Mouse (Mus musculus): ENCODE measurements around the gene Cldn7. TPM values are rescaled to one million over a fixed set of nuclear protein-coding genes. Genes with fewer than 3 reads are reported as not detected.

Cldn7 gene
- total RNA-seq, 2 experiments from 2014 or later, result 0.38 TPM; not detected in 1

- DNase-seq, result no peak
These were observed 8.4 kb upstream of the Cldn7 start for GRCm38 (mm10) chr11:69956218-69956617.

- DNase-seq, result no peak
These were observed 4.0 kb upstream of the Cldn7 start for GRCm38 (mm10) chr11:69960616-69961015.

- DNase-seq, result no peak
These were observed 2.7 kb upstream of the Cldn7 start for GRCm38 (mm10) chr11:69961841-69962240.

DNA sequence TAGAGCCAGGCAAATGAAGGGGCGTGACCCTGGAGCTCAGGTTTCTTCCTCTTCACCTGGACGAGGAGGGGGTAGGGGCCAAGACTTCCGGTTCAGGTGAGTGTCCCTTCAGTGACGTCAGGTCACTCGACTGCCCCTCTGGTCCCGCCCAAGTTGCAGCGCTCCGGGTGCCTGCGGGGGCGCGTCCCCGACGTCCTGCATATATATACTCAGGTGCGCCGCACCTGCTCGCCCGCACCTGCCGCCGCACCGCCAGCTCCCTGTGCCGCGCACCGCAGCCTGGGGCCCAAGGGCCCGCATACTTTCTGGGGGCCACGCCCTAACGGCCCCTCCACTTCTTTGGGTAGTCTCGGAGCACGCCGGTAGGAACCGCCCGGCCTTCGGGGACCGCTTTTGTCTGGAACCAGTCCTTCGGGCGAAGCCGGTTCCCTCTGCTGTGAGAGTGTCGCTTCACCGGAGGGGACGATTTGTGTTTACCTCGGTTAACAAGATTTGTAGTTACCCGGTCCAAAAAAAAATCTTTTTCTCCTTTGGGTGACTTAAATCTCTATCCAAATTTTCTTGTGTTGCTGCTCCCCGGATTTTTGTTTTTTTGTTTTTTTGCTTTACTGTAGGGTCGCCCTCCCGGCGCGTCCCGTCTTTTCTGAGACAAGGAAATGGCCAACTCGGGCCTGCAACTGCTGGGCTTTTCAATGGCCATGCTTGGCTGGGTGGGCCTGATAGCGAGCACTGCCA, 859 bp downstream of the Cldn7 start:
- no peak for DNase-seq

- peak; percentile 42 for DNase-seq
These were observed 1.7 kb downstream of the Cldn7 start for GRCm38 (mm10) chr11:69966006-69966859.

DNA sequence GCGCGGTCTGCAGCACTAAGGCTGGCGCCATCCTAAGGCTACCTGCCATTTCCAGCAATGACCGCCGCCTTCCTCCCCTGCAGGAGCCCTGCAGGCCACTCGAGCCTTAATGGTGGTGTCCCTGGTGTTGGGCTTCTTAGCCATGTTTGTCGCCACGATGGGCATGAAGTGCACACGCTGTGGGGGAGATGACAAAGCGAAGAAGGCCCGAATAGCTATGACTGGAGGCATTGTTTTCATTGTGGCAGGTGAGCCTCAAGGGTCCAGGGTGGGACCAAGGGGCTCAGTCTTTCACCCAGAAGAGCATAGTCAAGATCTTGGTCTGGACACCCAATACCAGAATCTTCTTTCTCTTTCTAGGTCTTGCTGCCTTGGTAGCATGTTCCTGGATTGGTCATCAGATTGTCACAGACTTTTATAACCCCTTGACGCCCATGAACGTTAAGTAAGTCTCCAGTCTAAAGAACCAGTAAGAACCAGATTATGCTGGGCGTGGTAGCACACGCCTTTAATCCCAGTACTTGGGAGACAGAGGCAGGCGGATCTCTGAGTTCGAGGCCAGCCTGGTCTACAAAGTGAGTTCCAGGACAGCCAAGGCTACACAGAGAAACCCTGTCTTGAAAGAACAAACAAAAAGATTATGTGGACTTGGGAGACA, 2.4 kb downstream of the Cldn7 start:
- DNase-seq, result no peak

GRCm38 (mm10) chr11:69968793-69969192, 4.2 kb downstream of the Cldn7 start:
- no peak for DNase-seq

GRCm38 (mm10) chr11:69970222-69970621, 5.6 kb downstream of the Cldn7 start:
- DNase-seq, result no peak

DNA sequence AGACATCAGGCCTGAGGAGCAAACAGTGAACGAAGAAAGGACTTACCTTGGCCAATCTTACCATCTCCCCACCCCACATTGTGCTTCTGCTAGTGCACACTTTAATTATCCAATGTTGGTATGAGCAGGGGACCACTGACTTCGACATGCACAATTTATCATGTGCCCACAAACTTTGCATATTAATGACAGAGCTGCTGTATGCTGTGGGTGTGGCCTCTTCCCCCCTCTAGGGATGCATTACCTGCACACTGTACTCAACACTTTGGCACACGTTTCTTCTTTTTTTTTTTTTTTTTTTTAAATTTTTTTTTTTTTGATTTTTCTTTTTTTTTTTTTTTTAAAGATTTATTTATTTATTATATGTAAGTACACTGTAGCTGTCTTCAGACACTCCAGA, 6.2 kb downstream of the Cldn7 start:
- DNase-seq, result no peak

DNA sequence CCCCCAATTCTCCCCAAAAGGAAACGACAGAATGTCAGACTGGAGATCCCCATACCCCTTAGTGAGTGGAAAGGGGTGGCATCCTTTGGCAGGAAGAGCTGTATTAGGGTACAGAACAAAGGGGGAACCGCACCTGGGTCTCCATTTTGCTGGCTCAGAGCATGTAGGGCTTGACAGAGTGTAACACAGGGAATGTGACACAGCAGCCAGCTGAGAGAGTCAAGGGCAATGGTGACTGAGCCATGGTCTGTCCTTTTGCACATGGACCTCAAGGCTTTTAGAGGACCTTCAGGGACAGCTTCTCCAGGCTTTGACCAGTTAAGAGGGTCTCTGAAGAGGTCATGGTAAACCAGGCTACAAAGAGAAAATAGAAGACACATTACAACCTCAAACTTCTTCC, 10.3 kb downstream of the Cldn7 start:
- DNase-seq, result no peak

DNA sequence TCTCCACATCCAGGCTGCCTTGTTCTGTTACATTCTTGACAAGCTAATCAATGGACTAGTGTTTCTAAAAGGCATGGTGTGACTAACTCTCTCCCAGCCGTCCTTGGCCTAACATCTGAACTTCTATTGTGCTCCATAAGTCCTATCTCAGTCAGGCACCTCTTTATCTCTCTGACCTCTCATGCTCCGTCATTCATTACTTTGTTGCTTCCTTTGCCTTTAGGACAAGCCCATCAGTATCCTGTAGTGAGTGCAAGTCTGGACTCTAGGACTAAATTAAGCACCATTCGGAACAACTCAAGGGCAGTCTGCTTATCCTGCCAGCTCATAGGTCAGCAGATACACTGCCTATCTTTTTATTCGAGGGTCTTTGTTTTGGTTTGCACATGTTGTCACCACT, 11.7 kb downstream of the Cldn7 start:
- no peak for DNase-seq

DNA sequence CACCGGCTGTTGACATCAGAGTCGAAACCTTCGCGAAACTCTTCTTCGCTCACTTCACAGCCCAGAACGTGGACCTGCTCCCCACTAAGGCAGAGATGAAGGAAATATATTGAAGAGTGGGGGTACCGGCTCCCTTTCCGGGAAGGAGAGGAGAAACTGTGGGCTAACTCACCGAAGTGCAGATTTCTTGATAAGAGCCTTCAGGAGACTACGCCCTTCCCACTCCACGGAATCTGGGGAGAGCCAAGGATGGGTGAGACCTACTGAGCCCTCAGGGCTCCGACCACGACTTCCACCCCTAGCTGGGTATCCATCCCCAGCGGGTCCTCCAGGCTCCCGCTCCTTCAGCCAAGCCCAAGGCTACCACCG, 15.2 kb downstream of the Cldn7 start:
- no peak for DNase-seq

DNA sequence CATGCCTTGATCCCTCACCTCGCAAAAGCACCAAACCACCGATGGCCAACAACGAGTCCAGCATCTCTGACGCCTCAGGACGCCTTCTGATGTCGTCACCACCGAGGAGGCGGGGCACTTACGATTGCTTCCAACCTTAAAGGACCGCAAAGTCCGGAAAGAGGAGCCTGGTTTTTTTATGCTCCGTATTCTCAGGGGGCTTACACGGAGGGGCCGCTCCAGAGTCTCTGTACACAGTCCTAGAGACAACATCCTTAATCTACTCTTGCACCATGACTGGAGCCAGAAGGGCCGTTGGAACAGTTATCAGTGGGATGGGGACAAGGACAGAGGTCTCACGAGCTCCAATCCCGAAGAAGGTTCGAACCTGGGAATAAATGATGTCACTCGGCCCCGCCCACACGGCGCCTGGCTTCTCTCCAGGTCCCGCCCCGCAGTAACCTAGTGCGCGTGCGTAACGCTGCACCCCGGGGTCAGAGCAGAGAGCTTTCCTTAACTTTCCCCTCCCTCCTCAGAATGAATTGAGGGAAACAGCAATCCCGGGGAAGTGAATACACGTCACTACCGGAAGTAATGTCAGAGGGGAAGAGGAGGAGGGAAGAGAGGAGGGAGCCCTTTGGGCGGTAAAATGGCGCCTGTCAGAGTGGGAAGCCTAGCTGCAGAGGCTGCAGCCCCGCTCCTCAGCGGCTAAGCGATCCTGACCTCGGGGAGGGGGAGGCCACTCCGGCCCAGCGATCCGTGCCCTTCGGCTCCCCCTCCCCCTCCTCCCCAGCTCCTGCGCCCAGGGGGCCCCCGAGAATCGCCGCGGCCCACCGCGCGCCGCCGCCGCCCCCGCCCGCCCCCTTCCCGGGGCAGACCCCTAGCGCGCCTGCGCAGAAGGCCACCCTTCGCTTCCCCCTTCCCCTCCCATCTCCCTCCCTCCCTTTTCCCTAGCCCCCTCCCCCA, 15.9 kb downstream of the Cldn7 start:
- peak; percentile 97 for DNase-seq

DNA sequence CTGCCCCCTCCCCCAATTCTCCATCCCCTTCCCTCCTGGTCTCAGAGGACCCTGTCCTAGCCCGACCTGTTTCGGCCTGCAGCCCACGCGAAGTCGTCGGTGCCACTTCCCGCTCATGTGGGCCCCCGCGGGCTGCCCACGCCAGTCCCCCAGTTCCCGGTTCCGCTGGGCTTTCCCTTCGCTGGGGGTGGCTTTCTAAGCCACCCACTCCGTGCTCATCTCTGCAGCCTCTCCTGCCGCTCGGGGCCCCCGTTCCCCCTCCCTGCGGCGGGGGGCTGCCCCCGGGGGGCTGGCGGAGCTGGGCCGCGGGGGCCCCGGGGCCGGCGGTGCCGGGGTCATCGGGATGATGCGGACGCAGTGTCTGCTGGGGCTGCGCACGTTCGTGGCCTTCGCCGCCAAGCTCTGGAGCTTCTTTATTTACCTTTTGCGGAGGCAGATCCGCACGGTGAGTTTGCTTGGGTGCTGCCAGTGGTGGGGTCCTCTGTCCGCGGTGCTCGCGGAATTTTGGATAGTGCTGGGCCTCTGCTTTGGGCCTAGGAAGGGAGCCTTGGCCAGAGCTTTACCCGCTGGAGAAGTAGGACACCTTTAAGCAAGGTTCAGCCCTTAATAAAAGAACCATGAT, 16.7 kb downstream of the Cldn7 start, which contains the start of gene Ctdnep1:
Ctdnep1 (plus strand) TSS at position 16 of the 622 bp plus-strand sequence.
- no peak for DNase-seq

GRCm38 (mm10) chr11:69982225-69982624, 17.6 kb downstream of the Cldn7 start, which contains the start of gene Elp5:
Gene Elp5, minus strand, starts transcription at chr11:69982517.
- DNase-seq, result no peak

- DNase-seq, result peak; percentile 50
These were observed 18.3 kb downstream of the Cldn7 start for GRCm38 (mm10) chr11:69982877-69983276.

GRCm38 (mm10) chr11:69983377-69983776, 18.8 kb downstream of the Cldn7 start:
- no peak for DNase-seq

GRCm38 (mm10) chr11:69984431-69984830, 19.9 kb downstream of the Cldn7 start:
- DNase-seq, result no peak

DNA sequence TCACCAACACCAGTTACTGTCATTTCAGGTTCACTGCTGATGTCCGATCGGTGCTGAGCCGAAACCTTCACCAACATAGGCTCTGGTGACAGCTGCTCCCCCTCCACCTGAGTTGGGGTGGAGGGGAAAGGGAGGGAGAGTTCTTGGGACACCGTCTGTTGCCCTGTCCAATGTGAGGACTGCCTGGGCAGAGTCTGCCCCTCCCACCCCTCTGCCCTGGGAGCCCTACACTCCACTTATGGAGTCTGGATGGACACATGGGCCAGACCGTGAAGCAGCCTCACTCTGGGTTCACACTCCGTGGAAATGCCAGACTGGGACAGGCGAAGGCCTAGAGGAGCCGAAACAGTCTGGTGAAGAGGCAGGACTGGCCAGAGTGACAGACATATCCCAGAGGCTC, 25.4 kb downstream of the Cldn7 start:
- no peak for DNase-seq

DNA sequence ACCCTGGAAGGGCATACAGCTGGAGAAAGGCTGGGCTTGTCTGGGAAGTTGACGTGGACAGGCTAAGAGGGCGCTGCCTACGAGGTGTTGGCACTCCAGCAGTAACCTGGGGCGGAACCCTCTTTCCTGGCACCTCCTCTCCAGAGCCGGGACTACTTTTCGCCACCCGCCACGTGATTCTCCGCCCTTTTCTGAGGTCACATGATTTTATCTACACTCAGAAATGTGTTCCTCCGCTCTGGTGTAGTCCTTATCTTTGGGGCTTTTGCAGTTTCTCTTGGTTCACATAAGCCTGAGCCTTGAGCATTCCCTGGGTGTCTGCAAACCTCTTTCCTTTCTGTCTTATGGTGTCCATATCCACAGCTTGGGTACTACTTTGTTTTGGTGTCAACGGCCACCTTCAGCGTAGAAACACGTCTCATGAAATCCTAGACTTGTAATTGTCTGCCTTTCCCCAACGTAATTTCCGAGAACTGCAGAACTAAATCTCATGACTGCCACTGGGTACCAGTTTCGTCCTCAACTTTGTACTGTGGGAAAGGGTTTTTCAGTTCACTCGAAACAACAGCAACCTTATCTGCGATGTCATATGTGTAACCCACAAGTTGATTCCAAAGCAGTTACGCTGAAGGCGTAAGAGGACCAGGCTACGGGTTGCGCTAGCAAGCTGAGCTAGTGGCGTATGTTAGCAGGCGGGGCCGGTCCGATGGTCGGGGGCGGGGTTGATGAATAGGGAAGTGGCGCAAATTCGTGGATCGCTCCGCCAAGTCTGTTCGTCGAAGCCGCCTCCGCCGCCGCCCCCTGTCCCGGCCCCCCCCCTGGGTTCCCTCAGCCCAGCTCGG, 26.5 kb downstream of the Cldn7 start, which contains the start of gene Gabarap:
Gabarap (plus strand) TSS at position 294 of the 842 bp plus-strand sequence.
- peak; percentile 94 for DNase-seq

Data from gastrocnemius, postnatal 10 days (tissue).